Mouse (Mus musculus): ENCODE data around the gene Bet1l.

DNA sequence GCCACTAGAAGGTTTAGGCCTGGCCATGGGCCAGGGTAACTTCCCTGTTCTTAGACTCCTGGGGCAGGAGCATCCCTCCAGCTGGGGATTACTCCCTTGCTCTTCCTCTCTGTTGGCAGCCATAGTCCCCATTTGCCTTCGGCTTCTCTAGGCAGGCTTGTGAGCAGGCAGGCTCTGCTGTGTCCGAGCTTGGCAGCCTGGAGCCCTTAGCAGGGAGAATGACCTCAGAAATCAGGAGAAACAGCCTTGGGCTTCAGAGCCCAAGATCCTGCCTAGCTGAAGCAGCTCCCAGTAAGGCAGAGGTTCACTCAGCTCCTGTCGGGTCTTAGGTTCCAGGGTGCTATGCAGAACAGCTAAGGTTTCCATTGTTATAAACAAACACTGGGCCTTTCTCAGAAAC lies 41.7 kb upstream of the Bet1l start:
- TF ChIP-seq CTCF (IDR thresholded peaks at IDR 0.05; ENCODE audit: low read depth): no peak
- TF ChIP-seq EP300 (IDR thresholded peaks at IDR 0.05; ENCODE audit: low read depth): no peak
